Mouse (Mus musculus): Measurements from ENCODE around the gene Igfbp7.

GRCm38 (mm10) chr5:77393094-77393619 is 14.7 kb downstream of the Igfbp7 start:
- TF ChIP-seq POLR2A (IDR thresholded peaks at IDR 0.05; ENCODE audit: control insufficient read depth in 1 of 2, insufficient read depth in 1 of 2, low read depth in 1 of 2, low read length in 2 of 2, poor library complexity in 1 of 2) = no peak
- no peak for TF ChIP-seq MXI1 (IDR thresholded peaks at IDR 0.05; ENCODE audit: low read depth, low read length)
- TF ChIP-seq MAFK (IDR thresholded peaks at IDR 0.05; ENCODE audit: borderline replicate concordance, low read depth, low read length) = no peak

All from MEL (cell line).